Mouse (Mus musculus) ES-Bruce4 (cell line): ENCODE measurements at regions not wholly inside any gene's neighbourhood (a gene's known extent, or its start where the extent isn't known, plus 50 kb on each side); places are given as distances from the start of the nearest gene placed in this dataset.
A peak's percentile ranks its signal among the peaks of the same experiment; 100 is the strongest.

Source experiments
- CTCF ChIP-seq: IDR thresholded peaks from one replicate; pipeline ENCODE4 v1.8.1; 2011; ENCODE audit warnings: low read depth, low read length
- EP300 ChIP-seq: IDR thresholded peaks from 2 replicates; pipeline ENCODE4 v1.6.1; 2011; ENCODE audit warnings: low read depth, low read length; ENCODE audit not compliant: insufficient read depth

DNA sequence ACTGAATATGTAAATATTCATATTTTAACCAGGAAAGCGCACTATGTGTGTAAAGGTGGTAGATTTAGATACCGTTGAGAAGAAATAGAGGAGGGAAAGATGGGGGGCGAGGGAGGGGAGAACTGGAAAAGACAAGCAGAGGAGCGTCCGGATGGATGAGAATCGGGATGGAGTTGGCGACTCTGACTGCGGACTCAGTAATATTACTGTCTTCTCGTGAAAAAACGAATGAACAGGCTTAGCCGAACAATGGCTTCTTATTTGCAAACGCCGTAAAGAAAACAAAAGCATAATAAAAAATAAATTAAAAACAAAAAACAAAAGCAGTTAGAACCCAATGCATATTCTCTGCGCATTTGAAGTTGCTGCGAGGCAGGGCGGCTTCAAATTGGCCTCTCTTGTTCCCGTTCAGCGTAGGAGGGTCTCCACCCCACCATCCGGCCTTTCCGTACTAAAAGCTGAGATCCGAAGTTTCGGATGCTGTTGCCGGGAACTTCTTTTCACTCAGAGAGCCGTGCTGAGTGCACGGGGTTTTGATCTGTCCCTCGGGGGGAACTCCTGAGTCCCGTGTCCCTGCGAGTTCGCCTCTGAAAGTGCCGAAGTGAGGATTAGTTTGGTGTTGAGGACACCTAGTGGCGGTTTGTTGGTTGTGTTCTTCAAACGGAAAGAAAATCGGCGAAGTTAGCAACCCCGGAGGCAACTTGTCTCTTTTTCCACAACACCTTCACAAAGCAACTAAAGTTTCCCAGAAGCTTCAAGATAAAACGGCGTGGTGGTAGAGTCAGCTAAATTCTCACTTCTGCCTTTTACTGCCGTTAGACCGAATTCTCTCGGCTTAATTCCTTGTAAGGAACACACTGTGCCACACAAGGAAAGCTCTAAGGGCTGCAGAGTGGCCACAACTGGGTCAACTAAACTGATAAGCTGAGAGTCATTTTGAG is 154.7 kb upstream of the Dmrta1 start:
- TF ChIP-seq CTCF (peak; percentile 55), EP300 (no peak)
